ENCODE assay signal across 8 mouse cellular contexts in the genomic region with DNA sequence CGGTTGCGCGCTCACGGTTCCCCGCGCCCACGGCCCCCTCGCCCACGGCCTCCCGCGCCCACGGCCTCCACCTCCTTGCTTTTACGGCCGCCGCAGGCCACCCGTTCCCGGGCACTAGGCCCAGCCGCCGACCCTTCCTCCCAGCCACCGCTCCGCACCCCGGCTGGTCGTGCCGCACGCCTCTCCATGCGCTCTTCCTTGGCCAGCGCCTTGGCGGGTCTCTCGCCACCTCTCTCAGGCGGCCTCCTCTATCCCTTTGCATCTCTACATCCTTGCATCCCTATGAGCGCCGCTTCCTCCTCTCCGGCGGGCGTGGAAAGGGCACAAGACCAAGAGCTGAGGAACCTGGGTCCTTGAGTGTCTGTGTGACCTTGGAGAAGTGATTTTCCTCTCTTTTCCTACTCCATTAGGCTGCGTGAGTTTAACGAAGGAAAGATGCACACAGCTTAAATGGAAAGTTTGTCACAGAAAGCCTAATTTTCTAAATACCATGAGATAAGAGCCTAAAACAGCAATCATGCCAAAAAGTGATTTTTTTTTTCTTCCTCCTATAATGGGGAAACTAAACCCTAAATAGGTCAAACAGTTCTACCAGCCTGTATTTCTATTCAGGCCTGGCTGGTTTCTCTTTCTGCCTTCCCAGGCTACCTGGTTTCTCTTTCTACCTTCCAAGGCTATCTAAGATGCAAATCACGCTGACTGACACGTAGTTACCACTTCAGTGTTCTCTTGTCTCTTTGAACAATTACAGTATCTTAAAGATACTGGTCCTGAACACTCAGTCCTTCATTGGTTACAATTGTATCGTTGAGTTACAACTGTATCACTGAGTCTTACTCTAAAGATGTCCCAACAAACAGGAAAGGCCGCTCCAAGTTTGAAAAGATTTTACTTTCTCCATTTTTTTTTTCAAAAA. TPM values are rescaled to one million over a fixed set of nuclear protein-coding genes. Genes with fewer than 3 reads are reported as not detected.
DNase-seq lines count a peak whose midpoint lies in the region; ATAC-seq and TF ChIP-seq lines count a peak whose summit lies in the region.

No protein-coding gene starts in this region.

- no peak for TF ChIP-seq CTCF in Patski (IDR thresholded peaks at IDR 0.05)

- no peak for ATAC-seq in erythroblast, adult 5-6 weeks (replicated peaks; ENCODE audit: low FRiP score, poor library complexity, severe bottlenecking)
- peak; percentile 37 for ATAC-seq in Patski
- peak; percentile 39 for ATAC-seq in embryonic facial prominence, embryonic 15.5 days (ENCODE audit: insufficient number of reproducible peaks, low FRiP score, low TSS enrichment, low read depth)
- peak; percentile 73 for ATAC-seq in hindbrain, embryonic 14.5 days (ENCODE audit: low FRiP score)
- ATAC-seq in midbrain, embryonic 13.5 days = peak; percentile 79

- in situ Hi-C loops in Patski (cut with MboI; ENCODE audit: low pct_unique_long_range_greater_than_20kb) = no loop called here

- peak overlapping the region; percentile 64 for H3K4me3 ChIP-seq in erythroblast, embryonic 14.5 days (replicated peaks)
- peak overlapping the region; percentile 84 for H3K4me3 ChIP-seq in embryonic facial prominence, embryonic 15.5 days (replicated peaks)
- peak overlapping the region; percentile 98 for H3K4me3 ChIP-seq in hindbrain, embryonic 14.5 days (replicated peaks; ENCODE audit: low read length)
- H3K4me3 ChIP-seq in midbrain, embryonic 13.5 days (replicated peaks) = peak overlapping the region; percentile 71

- H3K27ac ChIP-seq in embryonic facial prominence, embryonic 15.5 days (replicated peaks) = peak overlapping the region; percentile 63; the same call in 1 of the 2 replicates
- H3K27ac ChIP-seq in hindbrain, embryonic 14.5 days = peak overlapping the region; percentile 80
- peak overlapping the region; percentile 87 for H3K27ac ChIP-seq in midbrain, embryonic 13.5 days

- H3K27me3 ChIP-seq in erythroblast, embryonic 14.5 days (ENCODE audit: control insufficient read depth) = peaks cover 56% of the 10 kb centered on the region
- no peaks in the 10 kb centered on the region for H3K27me3 ChIP-seq in Patski
- no peaks in the 10 kb centered on the region for H3K27me3 ChIP-seq in embryonic facial prominence, embryonic 15.5 days
- H3K27me3 ChIP-seq in hindbrain, embryonic 14.5 days (ENCODE audit: control insufficient read depth, insufficient read depth, low read length) = no peaks in the 10 kb centered on the region
- no peaks in the 10 kb centered on the region; the same call in 1 of the 2 replicates for H3K27me3 ChIP-seq in midbrain, embryonic 13.5 days

- 11% methylated on average over 32 of the region's 41 CpGs for WGBS in embryonic facial prominence, embryonic 15.5 days
- WGBS in hindbrain, embryonic 14.5 days = 8% methylated on average over 38 of the region's 41 CpGs
- WGBS in midbrain, embryonic 13.5 days = 9% methylated on average over 30 of the region's 41 CpGs

- peaks cover 13% of the 10 kb centered on the region for H3K4me1 ChIP-seq in erythroblast, embryonic 14.5 days (ENCODE audit: control insufficient read depth)
- peaks cover 10% of the 10 kb centered on the region for H3K4me1 ChIP-seq in embryonic facial prominence, embryonic 15.5 days
- H3K4me1 ChIP-seq in hindbrain, embryonic 14.5 days (replicated peaks; ENCODE audit: control insufficient read depth, insufficient read depth, low read length) = peaks cover 7% of the 10 kb centered on the region; the same call in 1 of the 2 replicates
- H3K4me1 ChIP-seq in midbrain, embryonic 13.5 days (replicated peaks) = peaks cover 12% of the 10 kb centered on the region

- peak overlapping the region; percentile 93 for H3K4me2 ChIP-seq in embryonic facial prominence, embryonic 15.5 days (replicated peaks)
- H3K4me2 ChIP-seq in hindbrain, embryonic 14.5 days (replicated peaks) = peak overlapping the region; percentile 86
- H3K4me2 ChIP-seq in midbrain, embryonic 13.5 days (replicated peaks) = peak overlapping the region; percentile 87

- DNase-seq in Patski (ENCODE audit: low read depth, low spot score) = no peak
- DNase-seq in hindbrain, embryonic 14.5 days (ENCODE audit: low spot score) = peak; percentile 29
- DNase-seq in left cerebral cortex, postnatal 25 days (ENCODE audit: low spot score in 2 of 2) = peak; percentile 46 to 54
- peak; percentile 73 for DNase-seq in testis, postnatal 10 days (ENCODE audit: low spot score)

- POLR2A ChIA-PET in Patski (lab: Charles Lee) = interaction anchor here (0.7 to 2.4 kb wide), 3 partner anchors 10 to 242 kb away, joined by 3 to 6 read pairs (median 3); a partner anchor contains a TSS

- no peaks in the 10 kb centered on the region for H3K36me3 ChIP-seq in erythroblast, embryonic 14.5 days (ENCODE audit: control insufficient read depth)
- H3K36me3 ChIP-seq in embryonic facial prominence, embryonic 15.5 days = no peaks in the 10 kb centered on the region
- no peaks in the 10 kb centered on the region for H3K36me3 ChIP-seq in hindbrain, embryonic 14.5 days (replicated peaks; ENCODE audit: control insufficient read depth, insufficient read depth)
- no peaks in the 10 kb centered on the region for H3K36me3 ChIP-seq in midbrain, embryonic 13.5 days

- CTCF ChIA-PET in Patski (lab: Charles Lee) = no interaction called here

- intact Hi-C loops in left cerebral cortex, postnatal 25 days (cut with DNase I) = loop anchor here (5.0 kb wide), 1 partner anchor 81 kb away; no protein-coding TSS in a partner anchor

- peak overlapping the region; percentile 65 for H3K9ac ChIP-seq in embryonic facial prominence, embryonic 15.5 days
- H3K9ac ChIP-seq in hindbrain, embryonic 14.5 days = peak overlapping the region; percentile 80
- H3K9ac ChIP-seq in midbrain, embryonic 13.5 days (replicated peaks) = peak overlapping the region; percentile 87

- no peaks in the 10 kb centered on the region for H3K9me3 ChIP-seq in erythroblast, embryonic 14.5 days (ENCODE audit: control insufficient read depth, low read length)
- no peaks in the 10 kb centered on the region for H3K9me3 ChIP-seq in embryonic facial prominence, embryonic 15.5 days (replicated peaks)
- no peaks in the 10 kb centered on the region for H3K9me3 ChIP-seq in hindbrain, embryonic 14.5 days (ENCODE audit: control insufficient read depth, low read length)
- no peaks in the 10 kb centered on the region for H3K9me3 ChIP-seq in midbrain, embryonic 13.5 days

RNA-seq across cellular contexts. Expression of a gene that starts 8.0 kb away (rescaled TPM):
- polyA plus RNA-seq in erythroblast, embryonic 14.5 days (2012) = 0.02 and 0.06 TPM in 2 replicates
- 15.2 and 18.2 TPM in 2 replicates for total RNA-seq in erythroblast, adult 5-6 weeks (2015; ENCODE audit: low replicate concordance)
- 18.7 and 20.8 TPM in 2 replicates for total RNA-seq in erythroblast, adult 5-6 weeks (2017; ENCODE audit: low replicate concordance)
- polyA plus RNA-seq in Patski (2021) = 53.2 TPM
- 54.0 and 56.2 TPM in 2 replicates for polyA plus RNA-seq in embryonic facial prominence, embryonic 15.5 days (2015; fragmentation: Nextera tagmentation; extraction: Ambion mirVana)
- polyA plus RNA-seq in hindbrain, embryonic 14.5 days (2014; fragmentation: Nextera tagmentation; extraction: Ambion mirVana) = 110 and 119 TPM in 2 replicates
- 100 to 1,000 TPM; 186 to 190 TPM for total RNA-seq in left cerebral cortex, postnatal 25 days (2021)
- 96.6 and 101 TPM in 2 replicates for polyA plus RNA-seq in midbrain, embryonic 13.5 days (2015; fragmentation: Nextera tagmentation; extraction: Ambion mirVana)

Comparison
In these comparisons a context has a peak if more than half of its experiments do, and no peak if none do; other contexts are left out.
1. RNA of a gene that starts 8.0 kb away (polyA plus RNA-seq): 110 to 119 TPM in hindbrain, embryonic 14.5 days, 96.6 to 101 TPM in midbrain, embryonic 13.5 days, 54.0 to 56.2 TPM in embryonic facial prominence, embryonic 15.5 days and 53.2 TPM in Patski (single experiment); 0.02 to 0.06 TPM in erythroblast, embryonic 14.5 days; every median in the first group is over 10 times any median in the second.
2. Peak in every context shown above with its lines, with median percentiles within 50 percentile points of each other: H3K4me3 ChIP-seq, H3K27ac ChIP-seq, H3K4me2 ChIP-seq and H3K9ac ChIP-seq.